In genomic region chr5:125532191-125532544, GRCm38 (mm10) we compare ENCODE assay signal across 8 mouse cellular contexts. TPM values are rescaled to one million over a fixed set of nuclear protein-coding genes. Genes with fewer than 3 reads are reported as not detected.
DNase-seq lines count a peak whose midpoint lies in the region; ATAC-seq lines count a peak whose summit lies in the region.

No protein-coding gene starts in this region.

- H3K4me1 ChIP-seq in kidney, embryonic 14.5 days (ENCODE audit: control insufficient read depth, insufficient read depth, low read length), result peaks cover 20% of the 10 kb centered on the region; the same call in 1 of the 2 replicates
- peaks cover 42% of the 10 kb centered on the region for H3K4me1 ChIP-seq in hindbrain, embryonic 15.5 days (replicated peaks)

- DNase-seq in kidney, adult 18-20 months, result no peak
- DNase-seq in embryo, embryonic 9.5 days (ENCODE audit: extremely low spot score), result peak; percentile 77
- DNase-seq in liver, result peak; percentile 26
- peak; percentile 85 for DNase-seq in retina, postnatal 1 day
- DNase-seq in T-cell, adult 2 months (ENCODE audit: low spot score), result no peak
- DNase-seq in urinary bladder, postnatal 25 days (ENCODE audit: low spot score), result no peak

- H3K4me2 ChIP-seq in kidney, embryonic 14.5 days (replicated peaks; ENCODE audit: low read depth, low read length), result peak overlapping the region; percentile 90
- peak overlapping the region; percentile 93 for H3K4me2 ChIP-seq in hindbrain, embryonic 15.5 days

- H3K9me3 ChIP-seq in kidney, embryonic 14.5 days (ENCODE audit: control insufficient read depth, low read length), result no peaks in the 10 kb centered on the region
- H3K9me3 ChIP-seq in hindbrain, embryonic 15.5 days, result no peaks in the 10 kb centered on the region

- H3K4me3 ChIP-seq in kidney, embryonic 14.5 days (ENCODE audit: low read length), result peak overlapping the region; percentile 47
- peak overlapping the region; percentile 66 for H3K4me3 ChIP-seq in hindbrain, embryonic 15.5 days

- H3K27me3 ChIP-seq in kidney, embryonic 14.5 days (ENCODE audit: control insufficient read depth, insufficient read depth, low read length), result peaks cover 48% of the 10 kb centered on the region
- peaks cover 15% of the 10 kb centered on the region for H3K27me3 ChIP-seq in hindbrain, embryonic 15.5 days

- peak overlapping the region; percentile 51 for H3K9ac ChIP-seq in kidney, embryonic 14.5 days (ENCODE audit: low read depth, low read length)
- peak overlapping the region; percentile 75 for H3K9ac ChIP-seq in hindbrain, embryonic 15.5 days

- no peaks in the 10 kb centered on the region for H3K36me3 ChIP-seq in kidney, embryonic 14.5 days (ENCODE audit: control insufficient read depth, insufficient read depth, low read length)
- no peaks in the 10 kb centered on the region for H3K36me3 ChIP-seq in hindbrain, embryonic 15.5 days

- WGBS in kidney, embryonic 14.5 days, result 2% methylated on average over 26 of the region's 30 CpGs
- WGBS in hindbrain, embryonic 15.5 days, result 0% methylated on average over 30 of the region's 30 CpGs

- ATAC-seq in kidney, embryonic 14.5 days (ENCODE audit: low FRiP score, low TSS enrichment), result peak; percentile 69
- peak; percentile 67 for ATAC-seq in hindbrain, embryonic 15.5 days (ENCODE audit: low FRiP score, low read depth)

- H3K27ac ChIP-seq in kidney, embryonic 14.5 days (ENCODE audit: low read depth, low read length), result no peak overlapping the region
- peak overlapping the region; percentile 66 for H3K27ac ChIP-seq in hindbrain, embryonic 15.5 days (replicated peaks)

RNA-seq across cellular contexts. Expression of gene Tmem132b, which starts 0.6 kb away (rescaled TPM):
- 0.24 and 0.46 TPM in 2 replicates for polyA plus RNA-seq in kidney, embryonic 14.5 days (2014; fragmentation: Nextera tagmentation; extraction: Ambion mirVana)
- 6.2 and 6.4 TPM in 2 replicates for polyA plus RNA-seq in hindbrain, embryonic 15.5 days (2015; fragmentation: Nextera tagmentation; extraction: Ambion mirVana)

RNA-seq across cellular contexts. Expression of gene Aacs, which starts 56.6 kb away (rescaled TPM):
- 21.0 and 36.6 TPM in 2 replicates for polyA plus RNA-seq in kidney, embryonic 14.5 days (2014; fragmentation: Nextera tagmentation; extraction: Ambion mirVana)
- 104 and 106 TPM in 2 replicates for polyA plus RNA-seq in hindbrain, embryonic 15.5 days (2015; fragmentation: Nextera tagmentation; extraction: Ambion mirVana)

Comparison
In these comparisons a context has a peak if more than half of its experiments do, and no peak if none do; other contexts are left out.
1. DNase-seq: peak in embryo, embryonic 9.5 days (single experiment), liver (single experiment) and retina, postnatal 1 day (single experiment); none in kidney, adult 18-20 months (single experiment), T-cell, adult 2 months (single experiment) and urinary bladder, postnatal 25 days (single experiment).